Comparison of ENCODE assay signal across 8 mouse cellular contexts in genomic region chr8:122847829-122848561, GRCm38 (mm10). TPM values are rescaled to one million over a fixed set of nuclear protein-coding genes. Genes with fewer than 3 reads are reported as not detected.
A peak's percentile ranks its signal among the peaks of the same experiment; 100 is the strongest.
DNase-seq lines count a peak whose midpoint lies in the region; ATAC-seq lines count a peak whose summit lies in the region.

TSS of gene Cdh15 (plus strand) at chr8:122847966.

- no peak for ATAC-seq in CD4-positive, CD25-positive, alpha-beta regulatory T cell, adult 4 months
- peak; percentile 79 for ATAC-seq in common myeloid progenitor, adult 5-6 weeks (replicated peaks; ENCODE audit: low read depth, poor library complexity, severe bottlenecking)
- peak; percentile 89 for ATAC-seq in granulocyte monocyte progenitor cell, adult 5-6 weeks (replicated peaks; ENCODE audit: poor library complexity, severe bottlenecking)

- DNase-seq in CD4-positive, CD25-positive, alpha-beta regulatory T cell, adult 2 months (ENCODE audit: low read depth, low spot score): peak; percentile 32
- DNase-seq in ES-CJ7 (ENCODE audit: low read depth, low spot score): peak; percentile 75
- peak; percentile 51 to 61 for DNase-seq in layer of hippocampus, postnatal 10 days (ENCODE audit: low spot score in 2 of 2)
- DNase-seq in mesoderm, embryonic 11.5 days (ENCODE audit: low read depth, low spot score): peak; percentile 76
- DNase-seq in thymus, postnatal 36 days: peak; percentile 30 to 55

RNA-seq across cellular contexts. Expression of gene Cdh15, which starts in this region (rescaled TPM):
- polyA plus RNA-seq in CD4-positive, CD25-positive, alpha-beta regulatory T cell, adult 4 months (2017; shearing (Covaris generic)): under 1 TPM in 1 of 2 experiments, not detected in 1; 0.16 TPM
- total RNA-seq in common myeloid progenitor, adult 5-6 weeks (2017): not detected in 2 replicates
- not detected in 2 replicates for total RNA-seq in granulocyte monocyte progenitor cell, adult 5-6 weeks (2014; fragmentation: Nextera tagmentation)
- total RNA-seq in granulocyte monocyte progenitor cell, adult 5-6 weeks (2017): not detected in 2 replicates
- total RNA-seq in layer of hippocampus, postnatal 10 days (2021): 1 to 10 TPM; 1.5 TPM

Comparison
In these comparisons a context has a peak if more than half of its experiments do, and no peak if none do; other contexts are left out.
1. Peak in ATAC-seq in common myeloid progenitor, adult 5-6 weeks; RNA of the gene not detected or under 1 TPM.
2. Peak in ATAC-seq in granulocyte monocyte progenitor cell, adult 5-6 weeks; RNA of the gene not detected or under 1 TPM.